Mouse (Mus musculus): Measurements from ENCODE around the gene Otor.

Gene Otor

DNA sequence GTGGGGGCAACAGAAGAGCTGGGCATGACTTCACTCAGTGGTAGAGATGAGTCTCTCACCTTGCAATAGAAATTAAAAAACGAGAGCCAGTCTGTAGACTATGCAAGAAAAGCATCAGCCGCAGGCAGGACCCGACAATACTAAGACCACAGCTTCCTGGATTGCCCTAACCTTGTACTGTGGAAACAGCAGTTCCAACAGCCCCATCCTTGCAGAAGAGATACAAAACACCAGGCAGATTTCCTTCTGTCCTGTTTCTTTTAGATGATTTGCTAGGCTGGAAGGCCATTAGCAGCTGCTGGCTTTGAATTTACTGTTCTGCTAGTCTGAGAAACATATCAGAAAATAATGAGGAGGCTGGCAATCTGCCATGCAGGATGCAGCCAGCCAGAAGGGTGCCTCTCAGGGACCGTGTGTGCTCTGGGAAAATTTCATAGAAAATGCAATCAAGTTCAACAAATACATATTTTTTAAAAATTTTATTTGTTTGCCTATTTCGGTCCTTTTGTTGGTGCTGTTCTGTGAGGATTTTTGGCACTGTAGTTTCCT lies 52.9 kb downstream of the Otor start:
- DNase-seq, result no peak

All from right cerebral cortex, adult 18-20 months (tissue).